Mouse (Mus musculus) intestine, embryonic 16.5 days (tissue): ENCODE data around the gene Smco2. TPM values are rescaled to one million over a fixed set of nuclear protein-coding genes. Genes with fewer than 3 reads are reported as not detected.

Experiments used
- ATAC-seq: fragments of 200-750 bp; cut with Nextera tagmentation; 2 replicates; pipeline ENCODE4 v1.8.0; 2017; ENCODE audit warnings: moderate TSS enrichment, moderate library complexity
- H3K27ac ChIP-seq: fragments of 300-500 bp; sonication (generic); 2 replicates; pipeline ENCODE4 v1.5.1; 2014; ENCODE audit warnings: mild to moderate bottlenecking, low read length
- H3K27me3 ChIP-seq: fragments of 300-500 bp; sonication (generic); replicated peaks from 2 replicates; pipeline ENCODE4 v1.6.1; 2014; ENCODE audit warnings: low read length, control low read depth, mixed read lengths; ENCODE audit not compliant: control insufficient read depth, insufficient read depth
- H3K36me3 ChIP-seq: fragments of 300-500 bp; sonication (generic); 2 replicates; pipeline ENCODE4 v1.6.1; 2014; ENCODE audit warnings: low read length, control low read depth; ENCODE audit not compliant: control insufficient read depth, insufficient read depth
- H3K4me1 ChIP-seq: fragments of 300-500 bp; sonication (generic); 2 replicates; pipeline ENCODE4 v1.6.1; 2014; ENCODE audit warnings: low read length, control low read depth, mixed read lengths; ENCODE audit not compliant: control insufficient read depth, insufficient read depth
- H3K4me2 ChIP-seq: fragments of 300-500 bp; sonication (generic); 2 replicates; pipeline ENCODE4 v1.6.1; 2014; ENCODE audit warnings: low read depth, low read length, control low read depth
- H3K4me3 ChIP-seq: fragments of 300-500 bp; sonication (generic); 2 replicates; pipeline ENCODE4 v1.5.1; 2014; ENCODE audit warnings: mild to moderate bottlenecking, low read length
- H3K9ac ChIP-seq: fragments of 300-500 bp; sonication (generic); 2 replicates; pipeline ENCODE4 v1.6.1; 2014; ENCODE audit warnings: low read depth, low read length
- H3K9me3 ChIP-seq: fragments of 300-500 bp; sonication (generic); 2 replicates; pipeline ENCODE4 v1.6.1; 2016; ENCODE audit warnings: low read length, control low read depth; ENCODE audit not compliant: control insufficient read depth
- whole genome bisulfite sequencing: fragments of 180-500 bp; shearing (Covaris S2); extraction: QIAGEN DNeasy Blood & Tissue Kit; methylation state at CpG from one replicate; pipeline ENCODE4 v1.1.7; 2014; 5-methylcytosine and 5-hydroxymethylcytosine counted together
- polyA plus RNA-seq: library from polyadenylated mRNA; unstranded; fragments of >200 nt; fragmentation: Nextera tagmentation; extraction: Ambion mirVana; gene quantifications from 2 replicates; pipeline ENCODE4 v1.2.1, GENCODE M21; 2015

Smco2 gene
- polyA plus RNA-seq, 1 experiment from 2014 or later = not detected

GRCm38 (mm10) chr6:146906000-146906786, 56.3 kb downstream of the Smco2 start:
- Histone ChIP-seq H3K9me3 (no peaks in the 10 kb centered on the region), H3K36me3 (no peaks in the 10 kb centered on the region), H3K4me2 (no peak overlapping the region), H3K27ac (no peak overlapping the region), H3K4me3 (no peak overlapping the region), H3K27me3 (no peaks in the 10 kb centered on the region), H3K4me1 (peaks cover 27% of the 10 kb centered on the region), H3K9ac (no peak overlapping the region)
- 76% methylated on average over 3 of the region's 3 CpGs for WGBS
- ATAC-seq = no peak

GRCm38 (mm10) chr6:146907061-146907794, 57.3 kb downstream of the Smco2 start:
- ATAC-seq = peak; percentile 58
- H3K36me3 ChIP-seq = no peaks in the 10 kb centered on the region
- peak overlapping the region; percentile 3 for H3K27ac ChIP-seq
- H3K9ac ChIP-seq = no peak overlapping the region
- H3K9me3 ChIP-seq = no peaks in the 10 kb centered on the region
- no peaks in the 10 kb centered on the region for H3K27me3 ChIP-seq
- H3K4me1 ChIP-seq = peaks cover 27% of the 10 kb centered on the region
- WGBS = 65% methylated on average over 5 of the region's 5 CpGs
- H3K4me2 ChIP-seq = no peak overlapping the region
- H3K4me3 ChIP-seq = no peak overlapping the region

DNA sequence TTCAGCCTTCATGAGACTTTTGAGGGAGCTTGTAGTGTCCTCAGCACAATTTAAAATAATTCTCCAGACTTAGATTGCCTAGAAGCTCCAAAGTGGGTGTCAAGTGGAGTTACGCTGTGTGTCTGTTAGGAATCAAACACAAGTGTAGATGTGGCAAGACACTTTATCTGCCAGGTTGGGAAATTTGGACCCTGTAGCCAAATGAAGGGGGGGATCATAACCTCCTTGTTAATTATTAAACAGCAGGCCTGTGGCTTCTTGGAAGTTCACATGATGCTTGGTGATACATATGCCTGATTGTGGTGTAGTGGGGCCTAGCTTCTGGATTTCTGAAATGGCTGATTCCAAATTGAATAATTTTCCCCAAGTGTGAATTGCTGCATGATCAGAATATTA, 57.9 kb downstream of the Smco2 start:
- Histone ChIP-seq H3K4me3 (no peak overlapping the region), H3K36me3 (no peaks in the 10 kb centered on the region), H3K9me3 (no peaks in the 10 kb centered on the region), H3K27me3 (no peaks in the 10 kb centered on the region), H3K4me2 (no peak overlapping the region), H3K27ac (peak overlapping the region; percentile 3), H3K4me1 (peaks cover 32% of the 10 kb centered on the region), H3K9ac (no peak overlapping the region)
- 81% methylated on average over 1 of the region's 1 CpGs for WGBS
- ATAC-seq = peak; percentile 82

DNA sequence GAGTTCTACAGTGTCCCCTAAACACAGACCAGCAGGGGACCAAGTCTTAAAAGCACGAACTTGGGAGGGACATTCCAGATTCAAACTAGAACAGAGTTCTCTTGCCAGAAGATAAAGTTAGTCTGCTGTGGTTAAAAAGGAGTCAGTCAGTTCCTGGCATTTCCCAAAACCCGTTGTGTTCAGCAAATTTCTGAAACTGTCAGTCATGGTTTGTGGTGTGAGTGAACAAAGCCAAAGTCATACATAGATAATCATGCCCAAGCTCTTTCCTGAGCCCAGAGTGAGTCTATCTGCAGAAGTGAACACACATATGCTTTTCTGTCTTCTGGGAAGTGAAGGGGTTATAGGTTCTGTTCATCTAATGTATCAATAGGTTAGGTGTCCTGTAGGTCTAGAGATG, 58.9 kb downstream of the Smco2 start:
- Histone ChIP-seq H3K27ac (no peak overlapping the region), H3K27me3 (no peaks in the 10 kb centered on the region), H3K4me1 (peaks cover 40% of the 10 kb centered on the region), H3K36me3 (no peaks in the 10 kb centered on the region), H3K4me2 (no peak overlapping the region), H3K9me3 (no peaks in the 10 kb centered on the region), H3K9ac (no peak overlapping the region), H3K4me3 (no peak overlapping the region)
- no peak for ATAC-seq
- 76% methylated on average over 2 of the region's 2 CpGs for WGBS

DNA sequence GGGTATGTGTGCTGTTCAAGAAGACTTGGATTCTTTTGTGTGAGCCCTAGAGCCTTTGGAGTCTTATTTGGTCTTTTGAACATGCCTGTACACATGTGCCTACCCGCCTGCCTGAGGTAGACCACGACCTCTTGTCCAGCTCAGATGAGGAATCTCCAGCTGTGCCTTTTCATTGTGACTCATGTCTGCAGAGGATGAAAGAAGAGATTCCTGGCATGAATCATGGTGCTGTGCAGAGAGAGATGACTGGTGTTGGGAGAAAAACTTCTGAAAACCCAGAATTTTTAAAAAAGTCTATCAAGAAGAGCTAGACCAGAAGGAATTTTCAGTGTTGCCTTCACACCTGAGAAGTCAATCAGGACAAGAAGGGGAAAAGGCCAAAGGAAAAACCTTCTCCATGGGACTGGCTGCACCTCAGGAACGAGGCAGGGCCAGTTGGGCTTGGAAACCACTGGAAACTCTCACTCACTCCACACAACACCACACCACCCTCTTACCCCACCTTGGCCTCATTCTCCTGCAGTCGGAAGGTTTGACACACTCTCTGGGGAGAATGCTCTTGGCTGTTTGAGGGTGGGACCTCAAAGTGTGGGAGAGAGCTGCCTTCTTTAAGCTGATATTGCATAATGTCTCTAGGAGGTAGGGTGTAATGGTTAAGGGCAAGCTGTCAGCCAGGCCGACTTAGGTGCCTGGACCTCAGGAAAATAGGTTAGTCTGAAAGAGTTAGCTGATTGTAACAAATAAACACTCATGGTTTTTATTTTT, 60.0 kb downstream of the Smco2 start:
- peaks cover 42% of the 10 kb centered on the region for H3K4me1 ChIP-seq
- no peak overlapping the region for H3K4me2 ChIP-seq
- no peak for ATAC-seq
- H3K9me3 ChIP-seq = no peaks in the 10 kb centered on the region
- 70% methylated on average over 5 of the region's 5 CpGs for WGBS
- no peak overlapping the region for H3K4me3 ChIP-seq
- no peak overlapping the region for H3K27ac ChIP-seq
- no peak overlapping the region for H3K9ac ChIP-seq
- H3K27me3 ChIP-seq = no peaks in the 10 kb centered on the region
- no peaks in the 10 kb centered on the region for H3K36me3 ChIP-seq

DNA sequence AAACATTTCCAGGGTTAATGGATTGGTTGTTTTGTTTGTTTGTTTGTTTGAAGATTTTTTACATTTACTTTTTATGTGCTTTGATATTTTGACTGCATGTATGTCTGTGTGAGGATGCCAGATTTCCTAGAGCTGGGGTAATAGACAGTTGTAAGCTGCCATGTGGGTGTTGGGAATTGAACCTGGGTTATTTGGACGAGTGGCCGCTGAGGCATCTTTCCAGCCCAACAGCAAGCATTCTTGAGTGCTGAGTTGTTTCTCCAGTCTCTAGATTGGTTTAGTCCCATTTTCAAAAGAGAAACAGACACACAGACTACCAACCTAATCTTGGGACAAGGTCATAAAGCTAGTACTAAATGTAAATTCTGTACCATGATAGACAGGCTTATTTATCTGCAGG, 60.9 kb downstream of the Smco2 start:
- WGBS = 84% methylated on average over 2 of the region's 2 CpGs
- Histone ChIP-seq H3K9ac (no peak overlapping the region), H3K27me3 (no peaks in the 10 kb centered on the region), H3K4me1 (peaks cover 40% of the 10 kb centered on the region), H3K27ac (no peak overlapping the region), H3K4me2 (no peak overlapping the region), H3K9me3 (no peaks in the 10 kb centered on the region), H3K4me3 (no peak overlapping the region), H3K36me3 (no peaks in the 10 kb centered on the region)
- ATAC-seq = no peak

DNA sequence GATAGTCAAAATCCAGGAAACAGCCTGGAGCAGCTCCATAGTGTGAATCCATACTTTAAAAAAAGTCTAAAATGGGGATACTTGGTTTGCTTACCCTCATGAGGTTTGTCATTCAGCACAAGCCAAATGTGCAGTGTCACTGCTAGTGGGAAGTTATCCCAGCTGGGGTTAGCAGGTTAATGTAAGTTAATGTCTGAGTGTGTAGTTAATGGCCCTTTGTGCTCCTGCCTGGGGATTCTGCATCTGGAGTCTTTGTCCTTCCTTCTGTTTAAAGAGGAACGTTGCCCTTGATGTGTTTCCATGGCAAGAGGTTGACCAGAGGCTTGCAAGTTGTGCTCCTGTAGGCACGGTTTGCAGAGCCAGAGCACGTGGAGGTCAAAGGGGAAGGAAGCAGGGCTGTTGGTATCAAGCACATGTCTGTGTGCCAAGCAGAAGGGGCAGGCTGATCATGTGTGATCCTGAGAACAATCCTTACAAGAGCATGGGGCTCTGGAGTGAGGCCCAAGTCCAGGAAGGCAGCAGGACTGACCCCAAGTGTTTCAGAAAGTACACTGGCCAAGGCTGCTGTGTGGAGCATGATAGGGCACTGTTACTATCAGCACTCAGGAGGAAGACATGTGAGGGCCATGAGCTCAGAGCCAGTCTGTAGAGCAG, 63.1 kb downstream of the Smco2 start:
- Histone ChIP-seq H3K9ac (no peak overlapping the region), H3K27ac (peak overlapping the region; percentile 62), H3K4me2 (no peak overlapping the region), H3K36me3 (no peaks in the 10 kb centered on the region), H3K4me1 (peaks cover 29% of the 10 kb centered on the region), H3K9me3 (no peaks in the 10 kb centered on the region), H3K4me3 (no peak overlapping the region), H3K27me3 (no peaks in the 10 kb centered on the region)
- 14% methylated on average over 3 of the region's 3 CpGs for WGBS
- ATAC-seq = peak; percentile 83

DNA sequence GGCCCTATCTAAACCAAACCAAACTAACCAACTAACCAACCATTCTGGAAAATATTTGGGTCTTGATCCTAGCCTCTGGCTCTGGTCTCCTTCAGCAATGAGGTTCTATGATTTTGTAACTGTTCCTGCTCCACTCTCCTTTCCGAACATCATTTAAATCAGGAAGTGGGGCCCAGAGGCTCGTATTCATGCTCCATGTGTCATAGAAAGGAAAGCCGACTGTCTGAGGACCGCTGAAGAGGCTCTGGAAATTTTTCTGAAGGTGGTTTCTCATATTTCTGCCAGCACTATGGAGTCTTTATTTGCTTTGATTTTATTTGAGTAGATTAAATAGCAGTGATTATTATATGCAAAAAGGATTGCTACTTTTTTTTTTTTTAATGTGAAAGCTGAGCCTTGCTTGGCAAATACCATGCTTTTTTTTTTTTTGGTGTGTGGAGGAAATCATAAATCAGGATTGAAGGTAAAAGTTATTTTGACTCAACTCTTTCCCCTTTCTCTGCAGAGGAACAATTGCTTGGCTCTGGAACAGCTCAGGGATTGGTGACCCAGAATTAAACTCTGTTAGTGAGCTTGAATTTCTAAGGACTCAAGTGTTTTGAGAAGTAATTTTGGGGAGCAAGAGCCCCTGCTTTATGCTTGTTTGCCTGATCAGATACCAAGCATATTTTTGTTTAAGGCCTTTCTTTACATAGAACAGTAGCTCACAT, 63.7 kb downstream of the Smco2 start:
- peak; percentile 19; the same call in 1 of the 2 replicates for ATAC-seq
- no peak overlapping the region for H3K4me3 ChIP-seq
- H3K27me3 ChIP-seq = no peaks in the 10 kb centered on the region
- no peaks in the 10 kb centered on the region for H3K9me3 ChIP-seq
- H3K36me3 ChIP-seq = no peaks in the 10 kb centered on the region
- H3K9ac ChIP-seq = no peak overlapping the region
- 33% methylated on average over 4 of the region's 4 CpGs for WGBS
- peaks cover 26% of the 10 kb centered on the region for H3K4me1 ChIP-seq
- H3K27ac ChIP-seq = peak overlapping the region; percentile 62
- H3K4me2 ChIP-seq = no peak overlapping the region
